In the genomic region with DNA sequence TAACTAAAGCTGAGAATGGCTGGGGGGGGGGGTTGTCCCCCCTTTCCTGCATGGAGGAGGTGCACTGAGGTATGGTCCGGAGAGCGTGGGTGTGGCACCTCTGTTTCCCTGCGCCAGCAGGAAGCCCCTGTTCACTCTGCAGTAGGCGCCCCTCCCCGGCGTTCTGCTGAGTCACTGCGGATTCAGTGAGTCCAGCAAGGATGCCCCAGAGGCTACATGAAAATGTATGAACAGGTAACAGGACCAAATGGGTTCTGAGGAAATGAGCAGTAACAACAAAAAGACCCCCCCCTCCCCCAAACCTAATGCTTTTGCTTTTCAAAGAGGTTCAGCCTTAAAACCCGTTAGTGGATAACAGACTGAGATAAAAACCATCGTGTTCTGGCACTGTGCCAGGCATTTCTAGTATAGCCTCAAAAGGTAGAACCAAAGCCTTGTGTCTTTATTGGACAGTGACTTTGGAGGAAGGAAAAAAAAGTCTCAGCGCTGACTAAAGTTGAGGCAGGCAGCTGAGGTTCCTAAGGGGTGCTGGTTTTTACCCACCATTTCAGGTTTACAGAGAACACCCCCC, we compare ENCODE assay signal across 8 mouse cellular contexts. TPM values are rescaled to one million over a fixed set of nuclear protein-coding genes. Genes with fewer than 3 reads are reported as not detected.
DNase-seq lines count a peak whose midpoint lies in the region; ATAC-seq and TF ChIP-seq lines count a peak whose summit lies in the region.

No protein-coding gene starts in this region.

- peak overlapping the region; percentile 28; the same call in 1 of the 2 replicates for H3K9ac ChIP-seq in heart, embryonic 15.5 days
- H3K9ac ChIP-seq in neural tube, embryonic 12.5 days: peak overlapping the region; percentile 49

- H3K27ac ChIP-seq in heart, embryonic 15.5 days: peak overlapping the region; percentile 84
- no peak overlapping the region for H3K27ac ChIP-seq in neural tube, embryonic 12.5 days

- peaks cover 25% of the 10 kb centered on the region for H3K36me3 ChIP-seq in heart, embryonic 15.5 days
- peaks cover 25% of the 10 kb centered on the region for H3K36me3 ChIP-seq in neural tube, embryonic 12.5 days

- peak overlapping the region; percentile 69 for H3K4me2 ChIP-seq in heart, embryonic 15.5 days
- H3K4me2 ChIP-seq in neural tube, embryonic 12.5 days (replicated peaks): peak overlapping the region; percentile 61

- peaks cover 22% of the 10 kb centered on the region for H3K9me3 ChIP-seq in heart, embryonic 15.5 days (replicated peaks)
- H3K9me3 ChIP-seq in neural tube, embryonic 12.5 days: peaks cover 40% of the 10 kb centered on the region

- ATAC-seq in heart, embryonic 15.5 days (replicated peaks; ENCODE audit: insufficient number of reproducible peaks, insufficient read depth, low FRiP score, low read depth): no peak
- no peak for ATAC-seq in neural tube, embryonic 12.5 days (ENCODE audit: low FRiP score, low read depth)

- WGBS in lung, adult 2 months: 47% methylated on average over 10 of the region's 10 CpGs
- 58% methylated on average over 10 of the region's 10 CpGs for WGBS in heart, embryonic 15.5 days
- WGBS in neural tube, embryonic 12.5 days: 48% methylated on average over 10 of the region's 10 CpGs

- intact Hi-C loops in left cerebral cortex, postnatal 25 days (cut with DNase I): no loop called here

- no peaks in the 10 kb centered on the region for H3K27me3 ChIP-seq in heart, embryonic 15.5 days
- no peaks in the 10 kb centered on the region for H3K27me3 ChIP-seq in neural tube, embryonic 12.5 days (replicated peaks)

- no peak for TF ChIP-seq CTCF in lung, adult 2 months (IDR thresholded peaks at IDR 0.05; ENCODE audit: insufficient read depth, low read length)

- H3K4me1 ChIP-seq in lung, adult 2 months (ENCODE audit: control insufficient read depth, insufficient read depth, low read length): no peaks in the 10 kb centered on the region
- H3K4me1 ChIP-seq in heart, embryonic 15.5 days (replicated peaks): peaks cover 6% of the 10 kb centered on the region; the same call in 1 of the 2 replicates
- 0 out of 2 replicates have a peak, but pooled peaks cover 3% of the 10 kb centered on the region for H3K4me1 ChIP-seq in neural tube, embryonic 12.5 days

- no peak for TF ChIP-seq POLR2A in lung, adult 2 months (IDR thresholded peaks at IDR 0.05; ENCODE audit: borderline replicate concordance, extremely low read depth, low read depth, low read length)

- DNase-seq in lung, adult 2 months: no peak
- DNase-seq in lung, postnatal 25 days (ENCODE audit: low spot score): no peak
- DNase-seq in cerebellum, adult 9-10 months: peak; percentile 32
- DNase-seq in left cerebral cortex, postnatal 25 days (ENCODE audit: low spot score in 2 of 2): peak; percentile 36 to 55
- no peak for DNase-seq in spleen, postnatal 10 days (ENCODE audit: low spot score in 2 of 2)
- DNase-seq in ovary, adult 18-20 months (ENCODE audit: low spot score): no peak

- peak overlapping the region; percentile 10 for H3K4me3 ChIP-seq in lung, adult 2 months (replicated peaks; ENCODE audit: extremely low read depth, low read depth, low read length)
- peak overlapping the region; percentile 70 for H3K4me3 ChIP-seq in heart, embryonic 15.5 days
- H3K4me3 ChIP-seq in neural tube, embryonic 12.5 days: peak overlapping the region; percentile 59

RNA-seq across cellular contexts. Expression of gene Mest, which starts 15.9 kb away (rescaled TPM):
- polyA plus RNA-seq in lung, adult 2 months (2012; rRNA removed): 108 and 160 TPM in 2 replicates
- 1,527 and 1,993 TPM in 2 replicates for polyA plus RNA-seq in heart, embryonic 15.5 days (2015; fragmentation: Nextera tagmentation; extraction: Ambion mirVana)
- total RNA-seq in left cerebral cortex, postnatal 25 days (2021): 100 to 1,000 TPM; 120 to 124 TPM
- polyA plus RNA-seq in neural tube, embryonic 12.5 days (2016; fragmentation: Nextera tagmentation; extraction: Ambion mirVana): 777 and 779 TPM in 2 replicates

RNA-seq across cellular contexts. Expression of gene Cep41, which starts 45.7 kb away (rescaled TPM):
- polyA plus RNA-seq in lung, adult 2 months (2012; rRNA removed): 3.7 and 4.6 TPM in 2 replicates
- 9.3 and 10.0 TPM in 2 replicates for polyA plus RNA-seq in heart, embryonic 15.5 days (2015; fragmentation: Nextera tagmentation; extraction: Ambion mirVana)
- total RNA-seq in left cerebral cortex, postnatal 25 days (2021): 1 to 10 TPM; 7.5 to 8.1 TPM
- 17.9 and 21.6 TPM in 2 replicates for polyA plus RNA-seq in neural tube, embryonic 12.5 days (2016; fragmentation: Nextera tagmentation; extraction: Ambion mirVana)

Comparison
In these comparisons a context has a peak if more than half of its experiments do, and no peak if none do; other contexts are left out.
1. DNase-seq: peak in cerebellum, adult 9-10 months (single experiment) and left cerebral cortex, postnatal 25 days (2 of 2); none in lung, adult 2 months (single experiment), lung, postnatal 25 days (single experiment), spleen, postnatal 10 days (0 of 2) and ovary, adult 18-20 months (single experiment).
2. H3K4me3 ChIP-seq: peak in every context shown above with its lines; median percentile 70 in heart, embryonic 15.5 days; 59 in neural tube, embryonic 12.5 days; 10 in lung, adult 2 months.